Mouse (Mus musculus) urinary bladder, postnatal 4 days (tissue): ENCODE data around the gene Mia2.

Experiments
- DNase-seq, 2 experiments: peaks; one replicate each; pipeline ENCODE4 v3.0.0; 2021 to 2022; ENCODE audit warnings: low spot score in 2 of 2

The Mia2 gene

DNA sequence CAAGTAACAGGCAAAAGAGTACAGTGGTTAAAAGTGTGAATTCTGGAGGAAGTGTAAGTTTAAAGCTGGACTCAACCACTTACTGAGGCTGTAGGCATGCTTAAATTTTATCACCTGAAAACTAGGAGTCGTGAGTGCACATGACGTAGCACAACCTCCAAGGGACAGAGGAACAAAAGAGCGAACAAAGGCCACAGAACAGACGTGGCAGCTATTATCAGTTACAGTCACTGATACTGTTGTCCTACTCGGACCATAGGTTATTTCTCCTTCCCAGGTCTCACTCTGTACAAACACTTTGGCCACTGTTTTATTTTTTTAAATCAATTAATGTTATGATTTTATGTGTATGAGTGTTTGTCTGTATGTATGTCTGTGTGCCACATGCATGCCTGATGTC is 9.2 kb downstream of the Mia2 start:
- DNase-seq = no peak

DNA sequence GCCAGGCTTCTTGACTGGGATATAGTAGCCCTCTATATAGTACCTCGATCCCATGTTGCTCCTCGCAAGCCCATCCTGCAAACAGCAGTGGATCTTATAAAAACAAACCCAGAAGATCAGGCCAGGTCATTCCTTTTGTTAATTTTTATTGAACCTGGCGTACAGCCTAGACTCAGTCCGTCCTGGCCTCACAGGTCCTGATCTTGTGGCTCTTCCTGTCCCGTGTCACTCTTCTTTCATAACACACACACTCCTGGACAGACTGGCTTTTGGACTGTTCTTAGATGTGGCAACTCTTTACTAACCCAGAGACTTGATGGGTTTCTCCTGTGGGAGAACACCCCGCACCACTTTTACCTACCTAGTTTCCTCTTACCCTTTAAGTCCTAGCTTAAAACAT is 10.3 kb downstream of the Mia2 start:
- DNase-seq = no peak

DNA sequence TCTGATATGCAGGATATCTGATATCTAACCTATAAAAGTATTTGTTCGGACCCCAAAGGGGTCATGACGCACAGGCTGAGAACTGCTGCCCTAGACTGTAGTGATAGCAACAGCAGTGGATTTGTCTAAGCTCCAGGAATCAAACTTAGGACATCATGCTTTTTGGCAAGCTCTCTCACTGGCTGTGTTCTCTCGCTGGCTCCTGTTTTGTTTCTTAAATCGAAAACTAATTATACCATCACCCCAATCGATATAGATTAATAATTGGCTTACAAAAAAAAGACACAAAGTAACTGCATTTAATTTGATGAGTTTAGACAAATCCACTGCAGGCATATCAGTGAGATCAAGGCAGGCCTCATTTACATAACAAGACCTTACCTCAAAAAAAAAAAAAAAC is 10.9 kb downstream of the Mia2 start:
- no peak for DNase-seq

DNA sequence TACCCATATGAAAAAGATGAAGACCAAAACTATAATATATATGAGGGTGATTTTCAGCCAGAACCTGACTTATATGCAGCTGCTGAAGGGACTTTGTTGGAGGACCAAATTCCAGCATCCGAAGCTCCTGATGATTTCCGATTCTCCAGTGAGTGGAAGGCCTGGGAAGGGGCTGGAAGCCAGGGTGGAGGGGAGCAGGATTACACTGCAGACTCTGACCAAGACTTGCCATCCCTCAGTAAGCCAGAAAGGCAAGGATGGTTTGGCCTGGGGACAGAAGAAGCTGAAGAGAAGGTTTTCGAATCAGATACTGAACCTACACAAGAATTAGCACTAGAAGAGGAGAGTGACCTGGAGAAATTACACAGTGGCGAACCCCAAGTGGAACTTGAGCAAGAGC is 12.3 kb downstream of the Mia2 start:
- no peak for DNase-seq

DNA sequence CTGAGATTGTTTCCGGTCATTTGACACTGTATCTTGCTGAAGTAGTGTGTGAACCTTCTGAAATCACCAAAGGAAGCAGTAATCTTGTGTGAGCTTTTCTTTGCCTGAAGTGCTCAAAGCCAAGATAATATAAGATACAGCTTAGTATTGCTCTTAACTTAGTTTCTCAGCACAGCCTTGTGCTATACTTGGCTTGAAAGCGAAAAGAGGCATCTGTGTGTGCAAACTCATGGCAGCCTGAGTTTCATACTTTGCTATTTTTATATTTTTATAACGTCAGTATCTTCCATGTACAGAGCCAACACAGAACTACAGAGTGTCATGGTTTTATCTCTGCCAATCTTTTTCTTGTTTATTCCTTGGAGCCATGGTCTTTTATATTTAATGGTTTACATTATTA is 21.6 kb downstream of the Mia2 start:
- no peak for DNase-seq

DNA sequence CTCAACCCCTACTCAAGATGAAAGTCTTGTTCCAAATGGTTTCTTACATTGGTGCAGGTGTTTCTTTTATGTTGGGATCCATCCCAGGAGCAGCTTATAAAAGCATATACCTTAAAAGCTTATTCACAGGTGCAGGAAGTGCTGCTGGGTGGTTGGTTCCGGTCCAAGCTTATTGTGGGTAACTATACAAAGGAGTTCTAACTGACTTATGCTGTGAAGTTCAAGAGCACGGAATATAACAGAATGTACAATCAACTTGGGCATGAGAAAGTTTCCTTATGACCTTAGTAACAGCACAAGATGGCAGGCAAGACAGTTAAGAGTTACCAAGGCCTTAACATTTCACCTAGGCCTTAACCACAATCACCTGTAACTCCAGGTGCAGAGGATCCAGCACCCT is 29.8 kb downstream of the Mia2 start:
- DNase-seq = no peak

DNA sequence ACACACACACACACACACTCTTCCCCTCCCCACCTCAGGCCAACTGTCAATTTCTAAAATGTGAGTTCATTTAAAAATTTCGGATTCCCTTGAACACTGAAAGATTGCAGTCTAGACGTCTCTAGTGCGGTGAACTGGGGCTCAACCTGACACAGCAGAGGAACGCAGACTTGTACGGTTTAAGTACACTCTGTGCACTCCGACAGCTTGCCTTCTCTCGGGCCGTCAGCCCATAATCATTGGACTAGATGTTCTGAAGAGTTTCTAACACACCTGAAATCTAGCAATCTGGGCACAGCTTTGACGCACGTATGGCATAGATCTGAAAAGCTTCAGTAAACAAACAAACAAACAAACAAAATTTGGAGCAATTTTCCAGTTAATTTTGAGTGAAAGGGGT is 32.9 kb downstream of the Mia2 start:
- no peak for DNase-seq

DNA sequence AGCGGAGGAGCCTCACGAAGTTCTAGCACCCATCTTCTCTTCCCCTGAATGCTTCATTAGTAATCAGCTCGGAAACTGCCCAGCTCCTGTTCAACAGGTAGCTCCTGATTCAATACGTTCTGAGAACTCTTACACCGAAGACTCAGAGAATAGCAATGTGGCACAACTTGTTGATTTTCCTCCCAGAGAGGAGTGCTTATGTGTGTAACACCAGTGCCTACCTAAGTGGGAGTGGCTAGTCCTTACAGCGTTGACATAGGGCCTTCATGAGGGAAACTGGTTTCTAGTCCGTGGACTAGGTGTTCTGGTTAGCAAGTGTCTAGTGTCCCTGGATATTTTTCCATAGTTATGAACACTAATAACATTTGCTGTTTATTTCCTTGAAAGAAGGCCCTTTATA is 33.4 kb downstream of the Mia2 start:
- DNase-seq = no peak

DNA sequence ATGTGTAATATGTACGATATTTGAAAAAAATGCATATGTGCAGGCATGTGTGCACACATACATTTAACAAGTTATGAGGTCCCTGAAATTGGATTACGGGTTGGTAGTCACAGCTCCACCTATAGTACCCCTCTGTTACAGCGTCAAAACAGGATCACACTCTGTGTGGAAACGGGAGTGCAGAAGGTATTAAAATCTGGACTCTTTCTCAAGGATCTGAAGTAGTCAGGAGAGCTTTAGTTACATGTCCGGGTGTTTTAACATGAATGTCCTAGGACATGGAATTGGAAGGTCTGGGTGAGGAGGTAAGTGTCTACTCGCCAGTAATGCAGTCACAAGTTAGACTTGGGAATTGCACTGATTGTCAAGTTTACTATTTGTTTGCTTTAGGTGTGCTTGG is 34.0 kb downstream of the Mia2 start:
- DNase-seq = no peak

DNA sequence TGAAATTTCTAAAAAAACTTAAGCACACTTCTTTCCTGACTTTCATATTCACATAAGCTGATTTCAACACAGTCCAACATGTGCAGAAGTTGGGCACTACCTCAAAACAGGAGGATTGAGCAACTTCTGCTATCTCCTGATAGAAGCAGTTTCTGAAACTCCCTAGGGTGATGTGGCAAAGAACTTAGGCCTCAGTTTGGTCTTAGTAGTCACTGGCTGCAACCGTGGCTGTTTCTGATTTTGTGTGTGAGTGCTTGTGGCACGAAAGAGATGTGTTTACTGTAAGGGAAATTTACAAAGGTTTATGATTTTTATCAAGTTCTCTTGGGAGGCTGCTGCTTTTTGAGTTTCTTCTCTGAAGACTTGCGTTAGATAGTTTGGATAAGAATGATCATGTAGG is 34.6 kb downstream of the Mia2 start:
- no peak for DNase-seq

DNA sequence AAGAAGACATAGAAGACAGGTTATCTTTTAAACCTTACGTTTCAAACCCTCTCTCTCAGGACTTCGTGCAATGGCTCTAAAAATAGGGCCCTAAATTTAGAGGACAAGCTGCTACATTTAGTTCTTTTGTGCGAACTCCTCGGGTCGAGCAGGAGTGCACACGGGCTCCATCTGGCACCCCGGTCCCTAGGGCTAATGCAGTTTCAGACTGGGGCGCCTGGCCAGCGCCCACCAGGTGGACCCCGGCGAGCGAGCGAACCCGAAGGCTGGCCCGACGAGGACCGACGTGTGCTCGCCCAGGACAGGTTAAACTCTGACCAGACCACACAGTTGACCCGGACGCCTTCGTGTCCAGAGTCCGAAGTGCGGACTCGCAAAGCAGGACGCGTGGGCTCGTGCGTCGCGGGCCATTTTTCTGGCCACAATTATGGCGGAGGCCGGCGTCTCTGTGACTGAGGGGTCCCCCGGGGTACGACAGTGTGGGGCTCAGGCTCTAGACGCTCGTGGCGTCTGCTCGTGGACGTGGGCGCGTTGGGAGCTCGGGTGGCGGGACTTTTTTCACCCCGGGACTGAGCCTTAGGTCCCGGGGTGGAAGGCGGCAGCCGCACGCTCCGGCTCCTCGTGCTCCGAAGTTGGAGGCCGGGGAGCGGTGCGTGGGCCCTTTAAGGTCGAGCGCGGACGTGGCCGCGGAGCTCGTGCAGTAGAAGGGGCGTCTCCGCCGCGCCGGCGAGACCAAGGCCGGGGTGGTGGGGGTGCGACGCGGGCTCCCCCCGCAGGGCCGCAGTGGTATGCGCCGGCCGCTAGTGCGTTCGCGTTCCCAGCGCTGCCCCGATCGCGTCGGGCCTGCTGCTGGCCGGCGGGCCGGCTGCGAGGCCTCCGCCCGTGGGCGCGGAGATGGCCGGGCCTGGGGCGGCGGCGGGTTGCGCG is 35.3 kb downstream of the Mia2 start:
- DNase-seq = peak; percentile 91 to 94

DNA sequence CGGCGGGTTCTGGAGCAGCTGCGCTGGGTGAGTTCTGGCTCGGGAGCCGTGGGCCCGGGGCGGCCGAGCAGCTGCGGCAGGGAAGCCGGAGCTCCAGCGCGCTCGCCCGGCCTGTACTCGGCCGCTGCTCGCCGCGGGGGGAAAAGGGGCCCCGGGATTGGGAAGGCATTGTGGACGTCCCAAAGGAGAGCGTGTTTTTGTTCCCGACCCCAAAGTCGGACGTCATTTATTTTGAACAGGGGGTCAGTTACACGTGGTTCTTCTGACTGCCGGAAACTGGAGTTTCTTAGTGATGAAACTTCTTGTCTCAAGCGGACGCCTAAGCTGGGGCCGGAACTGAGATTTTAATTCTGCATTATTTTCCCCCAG is 36.0 kb downstream of the Mia2 start:
- DNase-seq = no peak

DNA sequence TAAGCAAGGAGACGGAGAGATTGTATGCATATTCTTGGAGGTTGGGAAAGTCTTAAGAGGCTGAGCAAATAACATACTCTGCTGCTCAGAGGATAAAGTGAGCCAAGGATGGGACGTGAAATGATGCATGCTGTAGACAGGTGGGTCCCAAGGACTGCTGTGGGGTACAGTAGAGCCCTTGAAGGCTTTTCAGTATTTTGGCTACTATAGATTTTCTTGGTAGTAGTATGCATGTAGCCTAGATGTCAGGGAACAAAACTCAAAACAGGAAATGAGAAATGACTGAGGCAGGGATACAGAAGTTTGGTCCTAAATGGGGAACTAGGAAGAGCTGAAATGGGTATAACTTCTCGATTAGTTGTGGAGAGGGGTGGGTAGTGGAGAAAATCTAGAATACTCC is 36.9 kb downstream of the Mia2 start:
- DNase-seq = no peak

DNA sequence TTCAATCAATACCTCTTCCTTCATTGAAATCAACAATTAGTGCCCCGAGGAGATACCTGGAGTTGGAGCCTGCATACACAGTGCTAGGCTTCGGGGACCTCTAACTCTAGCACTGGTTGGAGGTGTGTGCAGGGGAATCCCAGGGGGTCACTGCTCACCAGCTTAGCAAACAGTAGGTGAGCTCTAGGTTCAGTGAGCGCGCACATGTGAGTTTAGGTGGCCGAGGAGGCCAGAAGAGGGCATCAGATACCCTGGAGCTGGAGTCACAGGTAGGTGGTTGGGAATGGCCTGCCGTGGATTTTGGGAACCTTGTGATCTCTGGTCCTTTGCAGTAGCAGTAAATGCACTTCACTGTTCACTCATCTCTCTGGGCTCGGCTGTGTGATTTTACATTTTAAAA is 37.3 kb downstream of the Mia2 start:
- no peak for DNase-seq

DNA sequence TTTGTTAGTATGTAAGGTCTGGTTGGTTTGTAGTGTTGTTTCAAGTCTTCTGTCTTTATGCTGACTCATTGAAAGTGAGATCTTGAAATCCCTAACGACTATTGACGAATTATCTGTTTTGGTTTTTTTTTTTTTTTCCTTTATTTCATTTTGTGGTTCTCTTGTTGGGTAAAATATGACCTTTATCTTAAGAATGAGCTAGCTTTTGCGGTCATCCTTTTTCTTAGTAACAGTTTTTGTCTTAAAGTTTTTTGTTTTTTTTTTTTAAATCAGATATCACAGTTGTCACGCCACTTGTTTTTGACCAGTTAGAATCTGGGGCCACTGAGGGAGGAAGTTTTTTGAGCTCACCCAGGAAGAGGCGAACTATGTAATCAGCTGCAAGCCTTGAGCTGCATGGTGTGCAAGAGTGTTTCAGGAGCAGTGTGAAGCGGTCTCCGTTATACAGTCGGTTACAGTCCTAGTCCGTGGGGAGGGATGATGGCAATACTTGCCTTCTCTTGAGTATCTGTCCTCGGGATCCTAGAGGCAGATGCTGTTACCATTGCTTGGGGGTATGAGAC is 37.9 kb downstream of the Mia2 start:
- DNase-seq = no peak

DNA sequence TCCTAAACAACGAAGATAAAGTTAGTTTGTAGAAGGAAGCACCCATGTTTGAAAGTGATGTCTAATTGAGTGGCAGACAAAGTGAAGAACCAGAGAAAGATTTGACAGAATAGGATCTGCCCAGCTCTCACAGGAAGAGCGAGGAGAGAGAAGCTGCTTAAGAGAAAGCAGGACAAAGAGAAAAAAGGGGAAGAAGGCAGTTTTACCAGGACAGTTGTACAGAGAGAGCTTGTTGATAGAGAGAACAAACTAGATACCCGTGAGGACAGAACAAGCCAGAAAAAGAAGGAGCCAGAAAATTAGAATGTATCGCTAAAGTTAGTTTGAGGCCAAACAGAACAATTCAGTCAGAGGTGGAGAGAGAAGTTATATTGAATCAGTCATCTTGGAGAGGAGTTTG is 39.5 kb downstream of the Mia2 start:
- DNase-seq = no peak

DNA sequence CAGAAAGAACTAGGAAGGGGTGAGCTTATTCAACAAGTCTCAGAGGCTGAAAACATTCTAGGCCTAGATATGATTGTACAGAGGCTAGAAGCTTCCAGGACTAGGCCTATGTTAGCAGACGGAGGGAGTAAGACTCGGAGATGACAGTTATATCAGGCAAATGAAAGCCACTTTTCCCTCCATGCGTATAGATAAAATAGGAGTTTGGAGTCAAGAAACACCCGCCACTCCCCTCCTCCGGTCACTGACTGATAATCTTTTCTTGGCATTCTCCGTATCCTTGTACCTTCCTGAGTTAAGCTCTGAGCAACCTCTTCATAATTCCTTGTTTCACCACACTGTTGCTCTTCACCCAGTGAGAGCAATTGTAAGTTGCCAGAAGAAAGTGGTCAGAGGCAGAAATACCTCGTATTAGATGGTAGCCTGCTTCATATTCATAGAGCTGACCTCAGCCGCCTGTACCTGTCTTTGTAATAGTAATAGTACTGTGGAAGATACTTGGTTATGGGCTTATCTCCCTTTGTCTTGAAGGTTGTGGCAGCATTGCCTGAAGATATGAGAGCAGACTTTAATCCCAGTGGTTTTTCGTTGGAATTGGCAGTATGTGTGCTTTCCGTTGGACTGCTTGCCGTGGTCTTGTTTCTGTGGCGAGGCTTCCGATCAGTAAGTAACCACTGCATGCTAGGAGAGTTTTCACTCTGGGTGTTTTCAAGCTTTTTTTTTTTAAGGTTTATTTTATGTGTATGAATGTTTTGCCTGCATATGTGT is 40.1 kb downstream of the Mia2 start:
- DNase-seq = no peak

DNA sequence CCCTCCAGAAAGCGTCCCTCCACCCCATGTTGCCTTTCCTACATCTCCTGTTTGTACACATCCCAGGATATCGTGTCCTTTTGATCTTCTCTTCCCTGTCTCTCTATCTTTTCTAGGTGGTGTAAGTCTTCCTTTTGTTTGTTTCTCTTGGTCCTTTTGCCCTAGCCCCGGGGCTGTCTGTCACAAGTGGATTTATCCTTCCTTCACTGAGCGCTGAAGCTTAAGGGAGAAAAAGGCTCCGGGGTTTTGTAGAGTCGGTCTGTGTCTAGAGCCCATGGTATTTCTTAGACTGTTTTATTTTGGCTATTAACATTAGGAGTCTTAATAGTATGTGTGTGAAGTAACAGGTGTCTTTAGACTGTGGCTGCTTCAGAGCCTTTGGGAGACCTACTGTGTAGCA is 41.4 kb downstream of the Mia2 start:
- no peak for DNase-seq

DNA sequence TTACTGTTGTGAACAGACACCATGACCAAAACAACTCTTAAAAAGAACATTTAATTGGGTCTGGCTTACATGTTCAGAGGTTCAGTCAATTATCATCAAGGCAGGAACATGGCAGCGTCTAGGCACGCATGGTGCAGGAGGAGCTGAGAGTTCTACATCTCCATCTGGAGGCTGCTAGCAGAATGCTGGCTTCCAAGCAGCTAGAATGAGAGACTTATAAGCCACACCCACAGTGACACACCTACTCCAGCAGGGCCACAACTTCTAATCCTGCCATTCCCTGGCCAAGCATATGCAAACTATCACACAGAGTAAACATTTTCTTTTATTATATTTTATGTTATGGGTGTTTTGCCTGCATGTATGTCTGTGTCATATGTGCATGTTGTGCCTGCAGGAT is 43.8 kb downstream of the Mia2 start:
- DNase-seq = no peak

DNA sequence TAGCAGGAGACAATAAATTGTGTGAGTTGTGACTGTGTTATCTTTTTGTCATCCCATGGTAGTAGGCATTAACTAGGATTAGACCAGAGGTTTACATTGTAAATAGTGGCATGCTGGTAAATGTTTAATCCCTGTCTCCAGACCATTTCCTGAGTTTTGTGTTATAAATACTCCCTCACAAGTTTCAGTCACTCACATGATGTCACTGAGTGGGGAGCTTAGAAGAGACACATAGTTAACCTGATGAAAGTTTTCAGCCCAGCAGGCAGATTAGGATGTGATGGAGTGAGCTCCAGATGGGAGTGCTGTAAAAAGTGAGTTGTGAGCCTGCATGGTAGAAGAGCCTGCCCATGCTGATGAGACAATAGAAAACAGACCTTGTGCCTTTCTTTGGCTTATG is 49.5 kb downstream of the Mia2 start:
- no peak for DNase-seq

DNA sequence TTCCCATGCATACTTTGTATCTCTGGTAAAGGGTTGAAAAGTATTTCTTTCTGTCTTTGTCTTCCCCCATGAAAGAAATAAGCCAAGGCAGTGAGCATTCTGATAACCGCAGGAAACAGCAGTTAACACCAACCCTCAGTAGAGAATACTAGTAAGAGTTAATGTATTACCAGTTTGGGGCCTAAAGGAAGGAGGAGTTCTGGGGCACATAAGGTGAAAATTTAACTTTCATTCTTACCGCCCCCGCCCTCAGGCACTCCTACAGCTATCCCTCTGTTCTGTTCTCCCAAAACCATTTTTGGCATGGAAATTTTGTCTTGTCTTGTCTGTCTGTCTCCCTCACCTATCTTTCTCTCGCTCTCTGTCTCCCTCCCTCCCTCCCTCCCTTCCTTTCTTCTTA is 54.1 kb downstream of the Mia2 start:
- DNase-seq = no peak

DNA sequence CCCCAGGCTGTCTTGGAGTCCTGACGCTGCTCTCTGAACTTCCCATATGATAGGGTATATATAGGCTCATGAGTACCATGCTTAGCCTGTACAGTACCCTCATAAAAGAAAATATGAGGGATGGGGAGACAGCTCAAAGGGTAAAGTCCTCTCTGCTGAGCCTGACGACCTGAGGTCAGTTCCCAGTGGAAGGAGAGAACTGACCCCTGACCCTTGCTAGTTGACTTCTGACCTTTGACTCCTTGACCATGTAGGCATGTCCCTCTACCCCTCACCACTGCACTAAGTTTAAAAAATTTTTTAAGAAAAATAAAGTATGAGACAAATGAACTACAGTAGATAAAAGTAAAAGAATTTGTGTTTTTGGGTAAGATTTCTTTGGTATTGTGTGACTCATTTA is 65.5 kb downstream of the Mia2 start:
- no peak for DNase-seq

DNA sequence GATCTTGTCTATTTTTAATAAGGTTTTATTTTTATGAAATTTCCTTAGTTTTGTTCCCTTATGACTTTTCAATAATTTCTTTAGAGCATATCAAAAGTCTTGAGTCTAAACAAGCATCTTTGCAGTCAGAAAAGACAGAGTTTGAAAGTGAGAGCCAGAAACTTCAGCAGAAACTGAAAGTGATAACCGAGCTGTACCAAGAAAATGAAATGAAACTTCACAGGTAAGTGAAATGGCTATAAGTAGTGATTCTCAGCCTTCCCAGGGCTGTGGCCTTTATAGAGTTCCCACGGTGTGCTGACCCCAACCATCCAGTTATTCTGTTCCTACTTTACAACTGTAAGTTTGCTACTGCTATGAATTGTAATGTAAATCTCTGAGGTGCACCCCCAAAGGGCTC is 67.2 kb downstream of the Mia2 start:
- DNase-seq = no peak
